Mouse (Mus musculus): ENCODE data around the gene Mcrip2. TPM values are rescaled to one million over a fixed set of nuclear protein-coding genes. Genes with fewer than 3 reads are reported as not detected.

Mcrip2 gene
- polyA plus RNA-seq, 1 experiment = 84.8 TPM

GRCm38 (mm10) chr17:25888837-25889236 lies 20.3 kb upstream of the Mcrip2 start:
- Histone ChIP-seq H3K27me3 (ENCODE audit: control insufficient read depth, insufficient read depth, low read length) (no peaks in the 10 kb centered on the region), H3K4me1 (ENCODE audit: control insufficient read depth, insufficient read depth, insufficient read length, low read length) (no peaks in the 10 kb centered on the region), H3K27ac (ENCODE audit: insufficient read depth, low read depth, low read length) (no peak overlapping the region), H3K36me3 (ENCODE audit: control insufficient read depth, insufficient read depth, low read length) (peaks cover 16% of the 10 kb centered on the region), H3K4me3 (ENCODE audit: low read depth, low read length) (no peak overlapping the region)
- TF ChIP-seq POLR2A (IDR thresholded peaks at IDR 0.05; ENCODE audit: low read depth, low read length) (no peak), CTCF (IDR thresholded peaks at IDR 0.05; ENCODE audit: extremely low read depth, insufficient read length, insufficient replicate concordance, low read depth, low read length) (no peak)
- WGBS = 86% methylated on average over 3 of the region's 3 CpGs

- Histone ChIP-seq H3K36me3 (ENCODE audit: control insufficient read depth, insufficient read depth, low read length) (peaks cover 29% of the 10 kb centered on the region), H3K4me1 (ENCODE audit: control insufficient read depth, insufficient read depth, insufficient read length, low read length) (no peaks in the 10 kb centered on the region), H3K27me3 (ENCODE audit: control insufficient read depth, insufficient read depth, low read length) (no peaks in the 10 kb centered on the region), H3K27ac (ENCODE audit: insufficient read depth, low read depth, low read length) (no peak overlapping the region), H3K4me3 (ENCODE audit: low read depth, low read length) (no peak overlapping the region)
- TF ChIP-seq CTCF (IDR thresholded peaks at IDR 0.05; ENCODE audit: extremely low read depth, insufficient read length, insufficient replicate concordance, low read depth, low read length) = no peak
- TF ChIP-seq POLR2A (IDR thresholded peaks at IDR 0.05; ENCODE audit: low read depth, low read length) = no peak
- 78% methylated on average over 10 of the region's 10 CpGs for WGBS
Measured at GRCm38 (mm10) chr17:25887467-25887866, 18.9 kb upstream of the Mcrip2 start.

GRCm38 (mm10) chr17:25886806-25887205 lies 18.2 kb upstream of the Mcrip2 start:
- Histone ChIP-seq H3K27ac (ENCODE audit: insufficient read depth, low read depth, low read length) (no peak overlapping the region), H3K4me1 (ENCODE audit: control insufficient read depth, insufficient read depth, insufficient read length, low read length) (no peaks in the 10 kb centered on the region), H3K27me3 (ENCODE audit: control insufficient read depth, insufficient read depth, low read length) (no peaks in the 10 kb centered on the region), H3K4me3 (ENCODE audit: low read depth, low read length) (no peak overlapping the region), H3K36me3 (ENCODE audit: control insufficient read depth, insufficient read depth, low read length) (peaks cover 30% of the 10 kb centered on the region)
- TF ChIP-seq POLR2A (IDR thresholded peaks at IDR 0.05; ENCODE audit: low read depth, low read length) (no peak), CTCF (IDR thresholded peaks at IDR 0.05; ENCODE audit: extremely low read depth, insufficient read length, insufficient replicate concordance, low read depth, low read length) (no peak)

- Histone ChIP-seq H3K4me1 (ENCODE audit: control insufficient read depth, insufficient read depth, insufficient read length, low read length) (no peaks in the 10 kb centered on the region), H3K27me3 (ENCODE audit: control insufficient read depth, insufficient read depth, low read length) (no peaks in the 10 kb centered on the region), H3K36me3 (ENCODE audit: control insufficient read depth, insufficient read depth, low read length) (peaks cover 30% of the 10 kb centered on the region), H3K27ac (ENCODE audit: insufficient read depth, low read depth, low read length) (no peak overlapping the region), H3K4me3 (ENCODE audit: low read depth, low read length) (no peak overlapping the region)
- no peak for TF ChIP-seq CTCF (IDR thresholded peaks at IDR 0.05; ENCODE audit: extremely low read depth, insufficient read length, insufficient replicate concordance, low read depth, low read length)
- no peak for TF ChIP-seq POLR2A (IDR thresholded peaks at IDR 0.05; ENCODE audit: low read depth, low read length)
- 72% methylated on average over 4 of the region's 4 CpGs for WGBS
Measured at GRCm38 (mm10) chr17:25885636-25886035, 17.1 kb upstream of the Mcrip2 start.

- no peaks in the 10 kb centered on the region for H3K27me3 ChIP-seq (ENCODE audit: control insufficient read depth, insufficient read depth, low read length)
- no peak for TF ChIP-seq CTCF (IDR thresholded peaks at IDR 0.05; ENCODE audit: extremely low read depth, insufficient read length, insufficient replicate concordance, low read depth, low read length)
- TF ChIP-seq POLR2A (IDR thresholded peaks at IDR 0.05; ENCODE audit: low read depth, low read length) = no peak
- H3K4me1 ChIP-seq (ENCODE audit: control insufficient read depth, insufficient read depth, insufficient read length, low read length) = peaks cover 2% of the 10 kb centered on the region
- WGBS = 93% methylated on average over 3 of the region's 3 CpGs
- H3K27ac ChIP-seq (ENCODE audit: insufficient read depth, low read depth, low read length) = no peak overlapping the region
- H3K36me3 ChIP-seq (ENCODE audit: control insufficient read depth, insufficient read depth, low read length) = peaks cover 26% of the 10 kb centered on the region
- no peak overlapping the region for H3K4me3 ChIP-seq (ENCODE audit: low read depth, low read length)
Measured at GRCm38 (mm10) chr17:25883824-25884223, 15.3 kb upstream of the Mcrip2 start.

- peaks cover 3% of the 10 kb centered on the region for H3K4me1 ChIP-seq (ENCODE audit: control insufficient read depth, insufficient read depth, insufficient read length, low read length)
- TF ChIP-seq POLR2A (IDR thresholded peaks at IDR 0.05; ENCODE audit: low read depth, low read length) (no peak), CTCF (IDR thresholded peaks at IDR 0.05; ENCODE audit: extremely low read depth, insufficient read length, insufficient replicate concordance, low read depth, low read length) (no peak)
- no peak overlapping the region for H3K27ac ChIP-seq (ENCODE audit: insufficient read depth, low read depth, low read length)
- H3K36me3 ChIP-seq (ENCODE audit: control insufficient read depth, insufficient read depth, low read length) = peaks cover 26% of the 10 kb centered on the region
- no peaks in the 10 kb centered on the region for H3K27me3 ChIP-seq (ENCODE audit: control insufficient read depth, insufficient read depth, low read length)
- WGBS = 89% methylated on average over 8 of the region's 8 CpGs
- no peak overlapping the region for H3K4me3 ChIP-seq (ENCODE audit: low read depth, low read length)
Measured at GRCm38 (mm10) chr17:25883268-25883667, 14.7 kb upstream of the Mcrip2 start.

- H3K4me1 ChIP-seq (ENCODE audit: control insufficient read depth, insufficient read depth, insufficient read length, low read length) = peaks cover 3% of the 10 kb centered on the region
- H3K4me3 ChIP-seq (ENCODE audit: low read depth, low read length) = no peak overlapping the region
- peaks cover 31% of the 10 kb centered on the region for H3K36me3 ChIP-seq (ENCODE audit: control insufficient read depth, insufficient read depth, low read length)
- TF ChIP-seq CTCF (IDR thresholded peaks at IDR 0.05; ENCODE audit: extremely low read depth, insufficient read length, insufficient replicate concordance, low read depth, low read length) = no peak
- TF ChIP-seq POLR2A (IDR thresholded peaks at IDR 0.05; ENCODE audit: low read depth, low read length) = no peak
- no peaks in the 10 kb centered on the region for H3K27me3 ChIP-seq (ENCODE audit: control insufficient read depth, insufficient read depth, low read length)
- H3K27ac ChIP-seq (ENCODE audit: insufficient read depth, low read depth, low read length) = no peak overlapping the region
- 73% methylated on average over 5 of the region's 5 CpGs for WGBS
Measured at GRCm38 (mm10) chr17:25882306-25882705, 13.7 kb upstream of the Mcrip2 start.

GRCm38 (mm10) chr17:25881691-25882090 lies 13.1 kb upstream of the Mcrip2 start:
- H3K27ac ChIP-seq (ENCODE audit: insufficient read depth, low read depth, low read length) = no peak overlapping the region

More at GRCm38 (mm10) chr17:25881691-25882090, 13.1 kb upstream of the Mcrip2 start:
- WGBS = 76% methylated on average over 4 of the region's 4 CpGs
- Histone ChIP-seq H3K4me3 (ENCODE audit: low read depth, low read length) (no peak overlapping the region), H3K4me1 (ENCODE audit: control insufficient read depth, insufficient read depth, insufficient read length, low read length) (peaks cover 3% of the 10 kb centered on the region), H3K36me3 (ENCODE audit: control insufficient read depth, insufficient read depth, low read length) (peaks cover 31% of the 10 kb centered on the region), H3K27me3 (ENCODE audit: control insufficient read depth, insufficient read depth, low read length) (no peaks in the 10 kb centered on the region)
- TF ChIP-seq POLR2A (IDR thresholded peaks at IDR 0.05; ENCODE audit: low read depth, low read length) (no peak), CTCF (IDR thresholded peaks at IDR 0.05; ENCODE audit: extremely low read depth, insufficient read length, insufficient replicate concordance, low read depth, low read length) (no peak)

Measured in small intestine, adult 2 months (tissue).